Mouse (Mus musculus): ENCODE data around the gene Hist1h2bh. TPM values are rescaled to one million over a fixed set of nuclear protein-coding genes. Genes with fewer than 3 reads are reported as not detected.
"Not testable (repeated sequence)": the region's sequence is repeated elsewhere in the genome, so short reads cannot be mapped to it uniquely, and the experiment has no call there.

Hist1h2bh gene
- polyA plus RNA-seq, 1 experiment from 2014 or later, result 1.5 TPM

GRCm38 (mm10) chr13:23533560-23534367, 9.4 kb downstream of the Hist1h2bh start, which contains the start of gene Hist1h2af:
TSS of gene Hist1h2af (plus strand) at chr13:23533906.
- under 1% methylated on average over 32 of the region's 53 CpGs for WGBS
- H3K4me3 ChIP-seq (replicated peaks), result peak within 1 kb of the TSS; percentile 50
- peak within 1 kb of the TSS; percentile 34; the same call in 1 of the 2 replicates for H3K9ac ChIP-seq
- peak within 1 kb of the TSS; percentile 70 for H3K4me2 ChIP-seq
- H3K4me1 ChIP-seq, result peaks cover 21% of the 10 kb centered on the region
- H3K9me3 ChIP-seq; H3K36me3 ChIP-seq; H3K27me3 ChIP-seq (replicated peaks): not testable (repeated sequence)
- peak; percentile 57 for ATAC-seq (ENCODE audit: insufficient read depth, low FRiP score, low read depth)
- peak within 1 kb of the TSS; percentile 98 for H3K27ac ChIP-seq

- H3K27me3 ChIP-seq (replicated peaks), result no peaks in the 10 kb centered on the region
- peak overlapping the region; percentile 50 for H3K4me3 ChIP-seq (replicated peaks)
- no peak for ATAC-seq (ENCODE audit: insufficient read depth, low FRiP score, low read depth)
- H3K4me2 ChIP-seq, result peak overlapping the region; percentile 70
- no peaks in the 10 kb centered on the region for H3K36me3 ChIP-seq
- H3K9ac ChIP-seq, result peak overlapping the region; percentile 39; the same call in 1 of the 2 replicates
- 15% methylated on average over 9 of the region's 9 CpGs for WGBS
- H3K27ac ChIP-seq, result peak overlapping the region; percentile 98
- H3K9me3 ChIP-seq, result no peaks in the 10 kb centered on the region
- peaks cover 20% of the 10 kb centered on the region for H3K4me1 ChIP-seq
Observed at GRCm38 (mm10) chr13:23532262-23533075, 10.7 kb downstream of the Hist1h2bh start.

- ATAC-seq (ENCODE audit: insufficient read depth, low FRiP score, low read depth), result peak; percentile 77
- peak within 1 kb of the TSS; percentile 50 for H3K4me3 ChIP-seq (replicated peaks)
- H3K36me3 ChIP-seq, result no peaks in the 10 kb centered on the region
- no peaks in the 10 kb centered on the region for H3K9me3 ChIP-seq
- H3K27me3 ChIP-seq (replicated peaks), result no peaks in the 10 kb centered on the region
- peak within 1 kb of the TSS; percentile 70 for H3K4me2 ChIP-seq
- H3K9ac ChIP-seq, result peak within 1 kb of the TSS; percentile 43; the same call in 1 of the 2 replicates
- WGBS, result under 1% methylated on average over 60 of the region's 70 CpGs
- H3K4me1 ChIP-seq, result peaks cover 13% of the 10 kb centered on the region
- peak within 1 kb of the TSS; percentile 98 for H3K27ac ChIP-seq
Observed at GRCm38 (mm10) chr13:23530901-23531875, 12.0 kb downstream of the Hist1h2bh start, which contains the start of gene Hist1h4h. TSS of gene Hist1h4h (plus strand) at chr13:23531050.

- Histone ChIP-seq H3K9me3 (no peaks in the 10 kb centered on the region), H3K9ac (peak overlapping the region; percentile 43; the same call in 1 of the 2 replicates), H3K4me3 (replicated peaks) (peak overlapping the region; percentile 50), H3K4me2 (peak overlapping the region; percentile 70), H3K4me1 (peaks cover 13% of the 10 kb centered on the region), H3K27me3 (replicated peaks) (no peaks in the 10 kb centered on the region), H3K36me3 (no peaks in the 10 kb centered on the region), H3K27ac (peak overlapping the region; percentile 98)
- 0% methylated on average over 20 of the region's 20 CpGs for WGBS
- no peak for ATAC-seq (ENCODE audit: insufficient read depth, low FRiP score, low read depth)
Observed at GRCm38 (mm10) chr13:23530181-23530900, 12.9 kb downstream of the Hist1h2bh start.

GRCm38 (mm10) chr13:23529480-23530165, 13.6 kb downstream of the Hist1h2bh start:
- H3K4me3 ChIP-seq (replicated peaks), result peak overlapping the region; percentile 50
- 17% methylated on average over 2 of the region's 2 CpGs for WGBS
- peak overlapping the region; percentile 98 for H3K27ac ChIP-seq
- H3K4me1 ChIP-seq, result peaks cover 13% of the 10 kb centered on the region
- H3K4me2 ChIP-seq, result peak overlapping the region; percentile 70
- H3K9me3 ChIP-seq, result no peaks in the 10 kb centered on the region
- H3K27me3 ChIP-seq (replicated peaks), result no peaks in the 10 kb centered on the region
- no peaks in the 10 kb centered on the region for H3K36me3 ChIP-seq
- ATAC-seq (ENCODE audit: insufficient read depth, low FRiP score, low read depth), result no peak
- 0 out of 2 replicates have a peak overlapping the region, but pooled peaks have one; percentile 6 for H3K9ac ChIP-seq

- no peak overlapping the region for H3K4me2 ChIP-seq
- ATAC-seq (ENCODE audit: insufficient read depth, low FRiP score, low read depth), result no peak
- H3K27me3 ChIP-seq (replicated peaks), result no peaks in the 10 kb centered on the region
- H3K4me1 ChIP-seq, result peaks cover 13% of the 10 kb centered on the region
- no peaks in the 10 kb centered on the region for H3K9me3 ChIP-seq
- 72% methylated on average over 5 of the region's 5 CpGs for WGBS
- no peak overlapping the region for H3K27ac ChIP-seq
- no peak overlapping the region for H3K4me3 ChIP-seq (replicated peaks)
- H3K36me3 ChIP-seq, result no peaks in the 10 kb centered on the region
- no peak overlapping the region for H3K9ac ChIP-seq
Observed at GRCm38 (mm10) chr13:23529005-23529404, 14.2 kb downstream of the Hist1h2bh start.

GRCm38 (mm10) chr13:23526312-23526711, 16.9 kb downstream of the Hist1h2bh start:
- Histone ChIP-seq H3K9ac (no peak overlapping the region), H3K36me3 (no peaks in the 10 kb centered on the region), H3K9me3 (no peaks in the 10 kb centered on the region), H3K4me2 (peak overlapping the region; percentile 61), H3K27ac (peak overlapping the region; percentile 54; the same call in 1 of the 2 replicates), H3K4me3 (replicated peaks) (peak overlapping the region; percentile 48), H3K4me1 (peaks cover 4% of the 10 kb centered on the region), H3K27me3 (replicated peaks) (no peaks in the 10 kb centered on the region)
- under 1% methylated on average over 17 of the region's 17 CpGs for WGBS
- ATAC-seq (ENCODE audit: insufficient read depth, low FRiP score, low read depth), result peak; percentile 23; the same call in 1 of the 2 replicates

GRCm38 (mm10) chr13:23525901-23526300, 17.3 kb downstream of the Hist1h2bh start:
- H3K27me3 ChIP-seq (replicated peaks), result no peaks in the 10 kb centered on the region
- no peak for ATAC-seq (ENCODE audit: insufficient read depth, low FRiP score, low read depth)
- H3K9me3 ChIP-seq, result no peaks in the 10 kb centered on the region
- H3K36me3 ChIP-seq, result no peaks in the 10 kb centered on the region
- no peak overlapping the region for H3K27ac ChIP-seq
- H3K9ac ChIP-seq, result no peak overlapping the region
- peaks cover 4% of the 10 kb centered on the region for H3K4me1 ChIP-seq
- 4% methylated on average over 10 of the region's 10 CpGs for WGBS
- H3K4me2 ChIP-seq, result peak overlapping the region; percentile 61
- peak overlapping the region; percentile 48 for H3K4me3 ChIP-seq (replicated peaks)

GRCm38 (mm10) chr13:23524654-23525053, 18.5 kb downstream of the Hist1h2bh start:
- Histone ChIP-seq H3K4me3 (replicated peaks) (no peak overlapping the region), H3K9ac (no peak overlapping the region), H3K4me1 (peaks cover 4% of the 10 kb centered on the region), H3K9me3 (no peaks in the 10 kb centered on the region), H3K36me3 (no peaks in the 10 kb centered on the region), H3K27ac (no peak overlapping the region), H3K27me3 (replicated peaks) (no peaks in the 10 kb centered on the region), H3K4me2 (no peak overlapping the region)
- no peak; the same call in 1 of the 2 replicates for ATAC-seq (ENCODE audit: insufficient read depth, low FRiP score, low read depth)
- WGBS, result 11% methylated on average over 5 of the region's 5 CpGs

GRCm38 (mm10) chr13:23523976-23524375, 19.2 kb downstream of the Hist1h2bh start:
- no peak overlapping the region for H3K27ac ChIP-seq
- WGBS, result 43% methylated on average over 5 of the region's 5 CpGs
- H3K4me3 ChIP-seq (replicated peaks), result no peak overlapping the region
- no peak for ATAC-seq (ENCODE audit: insufficient read depth, low FRiP score, low read depth)
- peaks cover 2% of the 10 kb centered on the region for H3K4me1 ChIP-seq
- no peak overlapping the region for H3K9ac ChIP-seq
- H3K36me3 ChIP-seq, result no peaks in the 10 kb centered on the region
- no peak overlapping the region for H3K4me2 ChIP-seq
- H3K9me3 ChIP-seq, result no peaks in the 10 kb centered on the region
- no peaks in the 10 kb centered on the region for H3K27me3 ChIP-seq (replicated peaks)
